Mouse (Mus musculus) myocyte (in vitro differentiated cells): ENCODE data around the gene Trmt5. TPM values are rescaled to one million over a fixed set of nuclear protein-coding genes. Genes with fewer than 3 reads are reported as not detected.

Experiments
- H3K27me3 ChIP-seq: one replicate; pipeline ENCODE4 v1.6.1; 2011; ENCODE audit not compliant: control insufficient read depth, insufficient read depth, insufficient read length
- H3K36me3 ChIP-seq: one replicate; pipeline ENCODE4 v1.6.1; 2011; ENCODE audit not compliant: control insufficient read depth, insufficient read depth
- H3K4me2 ChIP-seq: one replicate; pipeline ENCODE4 v1.6.1; 2011; ENCODE audit warnings: low read depth, control low read depth
- H3K4me3 ChIP-seq: one replicate; pipeline ENCODE4 v1.5.1; 2011; ENCODE audit warnings: mild to moderate bottlenecking, control low read depth, moderate library complexity
- H3K79me2 ChIP-seq: one replicate; pipeline ENCODE4 v1.6.1; 2011; ENCODE audit not compliant: control insufficient read depth, insufficient read depth
- H3ac ChIP-seq: one replicate; pipeline ENCODE4 v1.6.1; 2011; ENCODE audit not compliant: control insufficient read depth, insufficient read length
- CEBPB ChIP-seq: IDR thresholded peaks from 2 replicates; pipeline ENCODE4 v1.6.1; 2011; ENCODE audit warnings: mild to moderate bottlenecking, moderate library complexity; ENCODE audit not compliant: poor library complexity, insufficient read depth, severe bottlenecking
- E2F4 ChIP-seq: IDR thresholded peaks from one replicate; pipeline ENCODE4 v1.6.1; 2011; ENCODE audit warnings: mild to moderate bottlenecking, control low read depth, moderate library complexity; ENCODE audit not compliant: insufficient read depth
- MAX ChIP-seq: IDR thresholded peaks from one replicate; pipeline ENCODE4 v1.6.1; 2011; ENCODE audit warnings: low read depth, mild to moderate bottlenecking, control low read depth
- MYOD1 ChIP-seq, 3 experiments: IDR thresholded peaks; one replicate each; pipeline ENCODE4 v1.6.1; 2011; ENCODE audit warnings: control low read depth in 2 of 3, low read depth in 2 of 3, mild to moderate bottlenecking in 2 of 3, moderate library complexity in 1 of 3; ENCODE audit not compliant: insufficient read length in 2 of 3, control insufficient read depth in 1 of 3
- MYOG ChIP-seq, 3 experiments: IDR thresholded peaks; one replicate each; pipeline ENCODE4 v1.6.1; 2011; ENCODE audit warnings: control low read depth in 2 of 3, low read depth in 2 of 3, mild to moderate bottlenecking in 2 of 3; ENCODE audit not compliant: insufficient read length in 2 of 3, control insufficient read depth in 1 of 3, insufficient read depth in 1 of 3
- POLR2A ChIP-seq: IDR thresholded peaks from one replicate; pipeline ENCODE4 v1.6.1; 2011; ENCODE audit warnings: low read depth, mild to moderate bottlenecking, control low read depth, moderate library complexity; ENCODE audit not compliant: insufficient read length
- POLR2AphosphoS2 ChIP-seq: IDR thresholded peaks from one replicate; pipeline ENCODE4 v1.6.1; 2011; ENCODE audit warnings: low read depth, control low read depth; ENCODE audit not compliant: insufficient read length
- REST ChIP-seq: IDR thresholded peaks from one replicate; pipeline ENCODE4 v1.6.1; 2011; ENCODE audit warnings: mild to moderate bottlenecking, control low read depth, moderate library complexity; ENCODE audit not compliant: insufficient read depth, insufficient read length
- SRF ChIP-seq: IDR thresholded peaks from one replicate; pipeline ENCODE4 v1.6.1; 2011; ENCODE audit warnings: low read depth; ENCODE audit not compliant: control insufficient read depth, insufficient read length
- TCF12 ChIP-seq: IDR thresholded peaks from one replicate; pipeline ENCODE4 v1.6.1; 2011; ENCODE audit warnings: mild to moderate bottlenecking, control low read depth; ENCODE audit not compliant: poor library complexity, insufficient read depth, severe bottlenecking
- TCF3 ChIP-seq: IDR thresholded peaks from one replicate; pipeline ENCODE4 v1.6.1; 2011; ENCODE audit warnings: low read depth, control low read depth; ENCODE audit not compliant: insufficient read length
- USF1 ChIP-seq: IDR thresholded peaks from one replicate; pipeline ENCODE4 v1.6.1; 2011; ENCODE audit warnings: low read depth, mild to moderate bottlenecking, control low read depth, moderate library complexity
- polyA plus RNA-seq: library from polyadenylated mRNA; unstranded; fragments of >200 nt; fragmentation: generic; extraction: Trizol; gene quantifications from one replicate; pipeline ENCODE4 v1.2.1, GENCODE M21; 2012; ENCODE audit warnings: missing spikeins

Trmt5 gene
- polyA plus RNA-seq, 1 experiment, result 8.0 TPM

GRCm38 (mm10) chr12:73266597-73266996, 19.9 kb downstream of the Trmt5 start:
- no peaks in the 10 kb centered on the region for H3K27me3 ChIP-seq
- H3K4me2 ChIP-seq, result no peak overlapping the region
- H3K36me3 ChIP-seq, result no peaks in the 10 kb centered on the region
- peaks cover 22% of the 10 kb centered on the region for H3K79me2 ChIP-seq
- no peak overlapping the region for H3ac ChIP-seq
- no peak overlapping the region for H3K4me3 ChIP-seq
- peak in 2 of 3 experiments; percentile 78 to 81 for TF ChIP-seq MYOD1 (IDR thresholded peaks at IDR 0.05; ENCODE audit: control insufficient read depth in 1 of 3, insufficient read length in 2 of 3, low read depth in 2 of 3)
- no peak for TF ChIP-seq POLR2A

GRCm38 (mm10) chr12:73265381-73265978, 21.0 kb downstream of the Trmt5 start:
- no peak overlapping the region for H3ac ChIP-seq
- H3K4me3 ChIP-seq, result no peak overlapping the region
- TF ChIP-seq MAX (no peak), MYOG (IDR thresholded peaks at IDR 0.05; ENCODE audit: control insufficient read depth in 1 of 3, insufficient read depth in 1 of 3, insufficient read length in 2 of 3, low read depth in 2 of 3) (peak; percentile 7 to 67 (median 10)), E2F4 (no peak), SRF (no peak), CEBPB (no peak), TCF12 (peak; percentile 25), REST (no peak), POLR2AphosphoS2 (no peak), POLR2A (no peak), MYOD1 (IDR thresholded peaks at IDR 0.05; ENCODE audit: control insufficient read depth in 1 of 3, insufficient read length in 2 of 3, low read depth in 2 of 3) (peak; percentile 2 to 91 (median 91)), USF1 (no peak), TCF3 (peak; percentile 13)
- H3K79me2 ChIP-seq, result peaks cover 22% of the 10 kb centered on the region
- no peaks in the 10 kb centered on the region for H3K27me3 ChIP-seq
- H3K36me3 ChIP-seq, result no peaks in the 10 kb centered on the region
- H3K4me2 ChIP-seq, result no peak overlapping the region

GRCm38 (mm10) chr12:73260339-73260738, 26.2 kb downstream of the Trmt5 start:
- no peak overlapping the region for H3ac ChIP-seq
- H3K4me2 ChIP-seq, result no peak overlapping the region
- peaks cover 36% of the 10 kb centered on the region for H3K79me2 ChIP-seq
- TF ChIP-seq MYOD1 (IDR thresholded peaks at IDR 0.05; ENCODE audit: control insufficient read depth in 1 of 3, insufficient read length in 2 of 3, low read depth in 2 of 3) (peak in 1 of 3 experiments; percentile 59), TCF12 (no peak)
- H3K36me3 ChIP-seq, result no peaks in the 10 kb centered on the region
- H3K4me3 ChIP-seq, result no peak overlapping the region
- H3K27me3 ChIP-seq, result no peaks in the 10 kb centered on the region

GRCm38 (mm10) chr12:73259269-73259668, 27.2 kb downstream of the Trmt5 start:
- H3K79me2 ChIP-seq, result peaks cover 38% of the 10 kb centered on the region
- H3K4me3 ChIP-seq, result no peak overlapping the region
- TF ChIP-seq CEBPB (no peak), MYOD1 (IDR thresholded peaks at IDR 0.05; ENCODE audit: control insufficient read depth in 1 of 3, insufficient read length in 2 of 3, low read depth in 2 of 3) (no peak), TCF12 (no peak), SRF (no peak), E2F4 (no peak), USF1 (no peak), MAX (no peak), REST (no peak), POLR2AphosphoS2 (no peak), MYOG (IDR thresholded peaks at IDR 0.05; ENCODE audit: control insufficient read depth in 1 of 3, insufficient read depth in 1 of 3, insufficient read length in 2 of 3, low read depth in 2 of 3) (no peak), POLR2A (no peak), TCF3 (no peak)
- H3ac ChIP-seq, result no peak overlapping the region
- H3K36me3 ChIP-seq, result no peaks in the 10 kb centered on the region
- H3K4me2 ChIP-seq, result no peak overlapping the region
- H3K27me3 ChIP-seq, result no peaks in the 10 kb centered on the region

GRCm38 (mm10) chr12:73255006-73255405, 31.5 kb downstream of the Trmt5 start:
- Histone ChIP-seq H3K27me3 (no peaks in the 10 kb centered on the region), H3K79me2 (peaks cover 26% of the 10 kb centered on the region), H3K4me2 (no peak overlapping the region), H3K36me3 (no peaks in the 10 kb centered on the region), H3ac (no peak overlapping the region), H3K4me3 (no peak overlapping the region)
- TF ChIP-seq MYOD1 (IDR thresholded peaks at IDR 0.05; ENCODE audit: control insufficient read depth in 1 of 3, insufficient read length in 2 of 3, low read depth in 2 of 3) (no peak), TCF3 (no peak), CEBPB (no peak), REST (no peak), TCF12 (no peak), USF1 (no peak), SRF (no peak), MAX (no peak), POLR2AphosphoS2 (no peak), MYOG (IDR thresholded peaks at IDR 0.05; ENCODE audit: control insufficient read depth in 1 of 3, insufficient read depth in 1 of 3, insufficient read length in 2 of 3, low read depth in 2 of 3) (no peak), E2F4 (no peak), POLR2A (no peak)
